Mouse (Mus musculus) frontal cortex, adult 2 months (tissue): ENCODE results near the gene Tmem270. TPM values are rescaled to one million over a fixed set of nuclear protein-coding genes. Genes with fewer than 3 reads are reported as not detected.

ENCODE experiments used
- DNase-seq, 2 experiments: peaks; one replicate each; pipeline ENCODE4 v3.0.0; 2022; ENCODE audit warnings: low spot score in 1 of 2; ENCODE audit errors: extremely low spot score in 1 of 2
- polyA plus RNA-seq: library from polyadenylated mRNA; depleted of rRNA; stranded (reverse); fragments of >200 nt; gene quantifications from 2 replicates; pipeline ENCODE4 v1.2.3, GENCODE M21; 2012

The Tmem270 gene
- polyA plus RNA-seq, 1 experiment, result not detected

DNA sequence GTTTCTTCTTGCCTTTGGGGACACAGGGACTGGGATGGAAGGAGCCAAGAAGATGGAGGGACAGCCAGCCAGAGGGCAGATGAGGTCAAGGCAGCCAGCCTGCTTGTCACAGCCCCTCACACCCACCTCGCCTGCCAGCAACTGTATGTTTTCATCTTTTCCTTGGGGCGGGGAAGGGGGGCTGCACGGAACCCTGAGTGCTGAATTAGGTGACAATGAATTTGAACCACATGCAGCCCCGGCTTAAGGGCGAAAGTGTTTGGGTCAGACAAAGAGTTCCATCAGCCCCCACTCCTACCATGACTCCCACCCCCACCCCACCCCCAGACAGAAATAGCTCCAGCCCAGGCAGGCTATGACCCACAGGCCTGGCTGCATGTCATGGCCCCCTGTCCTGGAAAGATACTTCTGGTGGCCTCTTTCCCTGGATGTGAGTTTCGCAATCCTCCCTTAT lies 15.9 kb downstream of the Tmem270 start:
- no peak for DNase-seq

GRCm38 (mm10) chr5:134888505-134888904 lies 18.0 kb downstream of the Tmem270 start:
- DNase-seq, result no peak

GRCm38 (mm10) chr5:134887447-134888335 lies 18.8 kb downstream of the Tmem270 start:
- DNase-seq, result no peak

DNA sequence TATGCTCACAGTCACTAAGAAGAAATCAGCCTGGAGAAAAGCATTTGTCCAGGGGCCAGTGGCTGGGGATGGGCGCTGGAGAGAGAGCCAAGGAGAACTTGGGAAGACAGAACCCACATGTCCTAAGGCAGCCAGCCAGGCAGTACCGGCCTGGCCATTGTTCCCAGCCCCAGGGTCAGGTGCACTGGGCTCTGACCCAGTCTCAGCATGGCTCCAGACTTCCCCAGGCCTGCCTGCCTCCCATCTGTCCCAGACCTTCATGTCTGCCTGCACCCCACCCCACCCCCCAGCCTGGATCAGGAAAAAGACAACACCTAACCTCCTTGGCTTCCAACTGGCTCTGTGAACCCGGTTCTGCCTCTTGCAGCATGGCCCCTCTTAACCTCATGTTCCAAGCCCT lies 23.5 kb downstream of the Tmem270 start:
- no peak for DNase-seq

DNA sequence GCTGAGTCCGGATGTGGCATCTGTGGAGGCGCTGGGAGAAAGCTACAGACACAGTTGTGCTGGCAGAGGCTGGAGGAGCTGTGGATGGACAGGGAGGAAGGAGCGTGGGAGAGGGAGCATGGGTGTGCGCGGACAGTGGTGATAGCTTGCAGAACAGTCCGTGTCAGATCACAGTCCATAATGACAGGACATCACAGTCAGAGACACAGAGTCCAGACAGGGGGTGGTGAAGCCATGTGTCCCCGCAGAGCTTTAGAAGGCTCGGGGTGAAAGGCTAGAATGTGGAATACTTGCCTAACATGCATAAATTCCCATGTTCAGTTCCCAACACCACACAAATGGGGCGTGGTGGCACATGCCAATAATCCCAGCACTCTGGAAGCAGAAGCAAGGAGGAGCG lies 29.7 kb downstream of the Tmem270 start:
- DNase-seq, result no peak

DNA sequence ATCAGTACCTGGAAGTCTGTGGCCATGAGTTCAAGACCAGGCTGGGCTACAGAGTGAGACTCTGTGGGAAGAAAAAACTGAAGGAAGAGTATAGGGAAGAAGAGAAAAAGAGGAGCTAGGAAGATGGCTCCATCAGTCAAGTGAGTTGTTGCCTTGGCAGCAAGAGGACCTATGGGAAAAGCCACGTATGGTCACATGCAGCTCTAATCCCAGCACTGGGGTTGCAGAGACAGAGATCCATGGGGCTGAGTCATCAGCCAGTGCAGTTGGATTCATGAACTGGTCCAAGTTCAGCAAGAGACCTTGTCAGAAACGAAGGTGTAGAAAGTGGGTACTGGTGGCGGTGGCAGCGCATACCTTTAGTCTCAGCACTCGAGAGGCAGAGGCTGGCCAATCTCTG lies 31.3 kb downstream of the Tmem270 start:
- DNase-seq, result no peak

GRCm38 (mm10) chr5:134873956-134874879 lies 32.3 kb downstream of the Tmem270 start:
- DNase-seq, result no peak

- no peak for DNase-seq
Measured at GRCm38 (mm10) chr5:134873034-134873433, 33.5 kb downstream of the Tmem270 start.

- DNase-seq, result no peak
Measured at GRCm38 (mm10) chr5:134872597-134872996, 33.9 kb downstream of the Tmem270 start.

DNA sequence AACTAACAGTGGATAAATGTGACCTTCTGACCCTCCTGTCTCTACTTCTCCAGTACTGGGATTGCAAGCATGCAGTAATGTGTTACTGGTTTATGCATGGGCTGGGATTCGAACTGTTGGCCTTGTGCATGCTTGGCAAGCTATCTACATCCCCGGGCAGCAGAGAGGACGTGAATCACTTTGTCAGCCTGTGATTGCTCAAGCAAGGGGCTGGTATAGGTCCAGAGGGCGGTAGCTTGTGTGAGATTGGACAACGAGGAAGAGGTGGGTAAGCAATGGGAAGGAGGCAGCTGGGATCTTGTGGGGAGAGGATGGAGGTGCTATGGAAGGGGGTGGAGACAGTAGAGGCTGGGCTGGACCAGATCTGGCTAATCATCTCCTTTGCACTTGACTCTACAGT lies 38.0 kb downstream of the Tmem270 start:
- no peak for DNase-seq

DNA sequence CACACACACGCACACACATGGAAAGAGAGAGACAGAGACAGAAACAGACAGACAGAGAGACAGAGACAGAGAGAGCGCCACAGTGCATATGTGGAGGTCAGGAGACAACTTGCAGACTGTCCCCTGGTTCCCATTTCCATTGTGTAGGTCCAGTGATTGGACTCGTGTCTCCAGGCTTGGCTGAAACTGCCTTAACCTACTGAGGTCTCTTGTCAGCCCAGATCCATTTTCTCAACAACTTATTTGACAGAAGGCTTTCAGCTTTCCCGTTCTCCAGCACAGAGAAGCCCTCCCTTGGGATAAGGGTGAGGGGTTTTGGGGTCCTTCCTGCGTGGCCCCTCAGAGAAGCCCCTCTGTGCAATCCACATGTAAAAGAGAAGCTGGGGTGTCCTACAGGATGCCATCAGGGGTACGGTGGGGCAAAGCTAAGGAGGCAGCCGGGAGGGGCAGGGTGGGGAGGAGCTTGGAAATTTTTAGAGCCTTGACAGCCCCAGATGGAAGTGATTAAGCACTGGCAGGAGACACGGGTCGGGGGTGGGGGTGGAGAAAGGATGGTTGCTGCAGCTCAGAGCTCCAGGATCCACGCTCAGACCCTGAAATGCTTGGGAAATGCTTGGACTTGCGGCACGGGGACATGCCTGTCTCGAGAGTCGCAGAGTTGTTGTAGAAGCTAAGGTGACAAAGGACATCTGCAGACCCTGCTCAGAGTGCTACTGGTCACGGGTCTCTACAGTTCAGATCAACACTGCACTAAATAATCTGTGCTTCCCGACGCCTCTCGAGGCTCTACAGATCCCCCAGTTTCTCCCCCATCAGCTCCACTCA lies 39.0 kb downstream of the Tmem270 start:
- DNase-seq, result no peak

DNA sequence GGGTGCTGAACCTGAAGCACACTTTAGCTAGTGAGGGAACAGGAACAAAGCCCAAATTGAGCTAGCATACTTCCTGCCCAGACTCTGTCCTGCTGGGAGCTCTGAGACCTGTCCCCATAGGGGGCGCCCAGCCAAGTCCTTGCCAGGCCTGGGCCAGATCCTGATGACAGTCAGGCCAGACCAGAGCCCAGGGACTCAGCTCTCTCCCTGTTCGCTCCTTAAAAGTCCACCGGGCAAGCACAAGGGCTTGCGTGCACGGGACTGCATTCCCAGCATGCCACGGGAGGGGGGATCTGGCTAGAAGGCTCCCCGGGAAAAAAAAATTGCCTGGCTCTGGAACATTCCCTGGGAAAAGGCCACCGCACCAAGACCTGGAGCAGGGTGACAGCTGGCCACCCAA lies 41.4 kb downstream of the Tmem270 start:
- no peak for DNase-seq

GRCm38 (mm10) chr5:134861902-134862497 lies 44.5 kb downstream of the Tmem270 start:
- DNase-seq, result no peak

- DNase-seq, result no peak
Measured at GRCm38 (mm10) chr5:134859193-134859592, 47.3 kb downstream of the Tmem270 start.

DNA sequence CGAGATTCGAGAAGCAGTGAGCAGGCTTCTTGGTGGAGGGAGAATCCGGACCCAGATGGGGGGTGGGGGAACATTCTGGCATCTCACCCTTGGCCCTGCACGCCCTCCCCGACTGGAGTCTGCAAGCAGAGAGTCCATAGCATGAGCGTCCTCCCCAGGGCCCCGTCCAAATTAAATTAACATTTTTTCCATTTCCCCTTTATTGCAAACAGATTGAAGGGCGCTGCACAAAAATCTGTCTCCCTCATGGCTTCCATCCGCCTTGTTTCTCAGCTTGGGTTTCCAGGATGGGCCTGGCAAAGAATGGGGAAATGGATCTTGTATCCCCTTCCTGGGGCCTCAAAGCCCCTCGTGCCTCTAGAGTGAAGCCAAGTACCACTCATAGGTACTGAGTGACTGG lies 48.2 kb downstream of the Tmem270 start:
- no peak for DNase-seq

DNA sequence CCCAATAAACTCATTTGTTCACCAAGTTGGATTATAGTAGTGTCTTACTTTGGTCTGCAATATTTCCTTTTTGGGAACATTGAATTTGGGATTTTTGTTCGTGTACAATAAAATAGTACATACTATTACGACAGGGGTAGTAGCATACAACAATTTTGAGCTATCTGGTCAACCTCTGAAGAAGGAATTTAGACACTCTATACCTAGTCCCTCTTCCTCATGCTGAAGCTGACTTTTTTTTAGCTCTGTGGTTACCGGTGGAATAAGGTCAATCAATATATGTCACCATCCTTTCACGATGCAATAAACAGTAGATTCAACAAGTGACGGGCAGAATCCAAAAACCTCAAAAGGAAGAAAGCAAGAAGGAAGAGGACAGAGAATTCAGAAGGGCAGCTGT lies 53.7 kb downstream of the Tmem270 start:
- DNase-seq, result no peak
